Mouse (Mus musculus): ENCODE measurements around the gene Rbp1. TPM values are rescaled to one million over a fixed set of nuclear protein-coding genes. Genes with fewer than 3 reads are reported as not detected.

Rbp1 gene
- 17.1 and 22.2 TPM in 2 replicates for polyA plus RNA-seq (2012; rRNA removed)

DNA sequence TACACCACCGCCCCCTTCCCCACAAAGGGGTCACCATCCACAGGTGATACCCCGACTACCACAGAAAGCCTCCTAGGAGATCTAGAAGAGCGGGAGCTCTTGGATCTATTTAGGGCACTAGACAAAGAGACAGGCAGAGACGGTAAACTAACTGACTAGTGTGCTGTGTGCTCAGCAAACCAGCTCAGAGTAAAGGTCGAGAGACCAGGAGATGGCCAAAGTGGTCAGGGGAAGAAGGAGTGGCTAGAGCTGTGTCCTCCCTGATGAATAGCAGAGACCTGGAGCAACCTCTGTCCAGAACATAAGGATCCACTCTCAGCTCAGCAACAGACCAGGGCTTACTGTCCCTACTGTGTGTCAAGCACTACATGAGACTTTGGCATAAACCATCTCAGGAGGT lies at the start of gene Rbp1:
Rbp1 (plus strand) TSS at position 306 of the 400 bp plus-strand sequence.
- no peak for TF ChIP-seq POLR2A (IDR thresholded peaks at IDR 0.05; ENCODE audit: extremely low read depth, insufficient read depth, low read length)
- TF ChIP-seq CTCF (IDR thresholded peaks at IDR 0.05; ENCODE audit: extremely low read depth, insufficient read depth, low read length): no peak
- Histone ChIP-seq H3K27ac (ENCODE audit: insufficient read depth, low read length) (no peak within 1 kb of the TSS), H3K4me1 (ENCODE audit: control insufficient read depth, insufficient read depth, low read length) (no peaks in the 10 kb centered on the region), H3K4me3 (ENCODE audit: insufficient read depth, low read length) (no peak within 1 kb of the TSS)

GRCm38 (mm10) chr9:98373358-98373757 lies 49.4 kb upstream of the Rbp1 start:
- no peak overlapping the region for H3K27ac ChIP-seq (ENCODE audit: insufficient read depth, low read length)
- peaks cover 2% of the 10 kb centered on the region; the same call in 1 of the 2 replicates for H3K4me1 ChIP-seq (ENCODE audit: control insufficient read depth, insufficient read depth, low read length)
- TF ChIP-seq POLR2A (IDR thresholded peaks at IDR 0.05; ENCODE audit: extremely low read depth, insufficient read depth, low read length) (no peak), CTCF (IDR thresholded peaks at IDR 0.05; ENCODE audit: extremely low read depth, insufficient read depth, low read length) (0 out of 2 replicates have a peak, but pooled peaks have one; percentile 4)
- H3K4me3 ChIP-seq (ENCODE audit: insufficient read depth, low read length): no peak overlapping the region

DNA sequence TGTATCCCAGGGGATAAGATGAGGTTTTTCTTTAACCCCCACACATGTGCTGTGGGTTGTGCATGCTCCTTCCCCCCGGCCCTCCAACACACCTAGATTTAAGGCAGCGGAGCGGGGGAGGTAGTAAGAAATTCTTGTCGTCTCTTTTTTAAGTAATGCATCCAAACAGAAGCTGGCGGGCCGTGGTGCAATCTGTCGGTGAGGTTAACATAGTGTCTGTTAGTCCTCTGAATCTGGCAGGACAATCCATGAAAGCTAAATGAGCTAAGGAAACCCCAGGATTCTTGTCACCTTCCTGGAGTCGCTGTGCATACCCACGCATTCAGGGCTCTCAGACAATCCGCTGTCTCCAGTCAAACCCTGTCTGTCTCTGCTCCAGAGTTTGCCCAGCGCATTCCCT lies 47.9 kb upstream of the Rbp1 start:
- Histone ChIP-seq H3K4me1 (ENCODE audit: control insufficient read depth, insufficient read depth, low read length) (peaks cover 4% of the 10 kb centered on the region), H3K27ac (ENCODE audit: insufficient read depth, low read length) (no peak overlapping the region), H3K4me3 (ENCODE audit: insufficient read depth, low read length) (no peak overlapping the region)
- TF ChIP-seq CTCF (IDR thresholded peaks at IDR 0.05; ENCODE audit: extremely low read depth, insufficient read depth, low read length) (no peak), POLR2A (IDR thresholded peaks at IDR 0.05; ENCODE audit: extremely low read depth, insufficient read depth, low read length) (no peak)

- Histone ChIP-seq H3K4me3 (ENCODE audit: insufficient read depth, low read length) (no peak overlapping the region), H3K27ac (ENCODE audit: insufficient read depth, low read length) (no peak overlapping the region), H3K4me1 (ENCODE audit: control insufficient read depth, insufficient read depth, low read length) (peaks cover 4% of the 10 kb centered on the region)
- TF ChIP-seq CTCF (IDR thresholded peaks at IDR 0.05; ENCODE audit: extremely low read depth, insufficient read depth, low read length) (no peak), POLR2A (IDR thresholded peaks at IDR 0.05; ENCODE audit: extremely low read depth, insufficient read depth, low read length) (no peak)
Measured at GRCm38 (mm10) chr9:98375329-98376170, 47.2 kb upstream of the Rbp1 start.

- Histone ChIP-seq H3K4me3 (ENCODE audit: insufficient read depth, low read length) (no peak overlapping the region), H3K27ac (ENCODE audit: insufficient read depth, low read length) (no peak overlapping the region), H3K4me1 (ENCODE audit: control insufficient read depth, insufficient read depth, low read length) (peaks cover 4% of the 10 kb centered on the region)
- no peak for TF ChIP-seq POLR2A (IDR thresholded peaks at IDR 0.05; ENCODE audit: extremely low read depth, insufficient read depth, low read length)
- TF ChIP-seq CTCF (IDR thresholded peaks at IDR 0.05; ENCODE audit: extremely low read depth, insufficient read depth, low read length): no peak
Measured at GRCm38 (mm10) chr9:98379736-98380135, 43.0 kb upstream of the Rbp1 start.

DNA sequence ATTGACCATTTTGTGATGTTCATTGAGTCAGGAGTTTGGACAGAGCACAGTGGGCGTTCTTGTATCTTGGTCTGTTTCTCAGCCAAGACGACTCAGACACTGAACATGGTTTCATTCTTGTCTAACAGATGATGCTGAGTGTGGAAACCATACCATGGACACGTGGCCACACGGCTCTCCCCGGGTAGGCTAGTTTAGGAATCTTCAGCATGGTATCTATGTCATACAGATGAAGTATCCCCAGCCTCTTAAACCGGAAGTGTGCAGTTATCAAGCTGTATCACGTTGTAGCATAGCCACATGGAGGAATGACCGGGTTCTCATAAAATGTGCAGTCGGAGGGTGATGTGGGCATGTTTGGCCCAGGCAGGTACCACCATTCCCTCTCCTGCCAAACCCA lies 42.2 kb upstream of the Rbp1 start:
- Histone ChIP-seq H3K27ac (ENCODE audit: insufficient read depth, low read length) (no peak overlapping the region), H3K4me1 (ENCODE audit: control insufficient read depth, insufficient read depth, low read length) (peaks cover 4% of the 10 kb centered on the region), H3K4me3 (ENCODE audit: insufficient read depth, low read length) (no peak overlapping the region)
- TF ChIP-seq CTCF (IDR thresholded peaks at IDR 0.05; ENCODE audit: extremely low read depth, insufficient read depth, low read length): no peak
- no peak for TF ChIP-seq POLR2A (IDR thresholded peaks at IDR 0.05; ENCODE audit: extremely low read depth, insufficient read depth, low read length)

- TF ChIP-seq POLR2A (IDR thresholded peaks at IDR 0.05; ENCODE audit: extremely low read depth, insufficient read depth, low read length) (no peak), CTCF (IDR thresholded peaks at IDR 0.05; ENCODE audit: extremely low read depth, insufficient read depth, low read length) (no peak)
- Histone ChIP-seq H3K4me1 (ENCODE audit: control insufficient read depth, insufficient read depth, low read length) (peaks cover 7% of the 10 kb centered on the region), H3K4me3 (ENCODE audit: insufficient read depth, low read length) (no peak overlapping the region), H3K27ac (ENCODE audit: insufficient read depth, low read length) (no peak overlapping the region)
Measured at GRCm38 (mm10) chr9:98387741-98388632, 34.8 kb upstream of the Rbp1 start.

DNA sequence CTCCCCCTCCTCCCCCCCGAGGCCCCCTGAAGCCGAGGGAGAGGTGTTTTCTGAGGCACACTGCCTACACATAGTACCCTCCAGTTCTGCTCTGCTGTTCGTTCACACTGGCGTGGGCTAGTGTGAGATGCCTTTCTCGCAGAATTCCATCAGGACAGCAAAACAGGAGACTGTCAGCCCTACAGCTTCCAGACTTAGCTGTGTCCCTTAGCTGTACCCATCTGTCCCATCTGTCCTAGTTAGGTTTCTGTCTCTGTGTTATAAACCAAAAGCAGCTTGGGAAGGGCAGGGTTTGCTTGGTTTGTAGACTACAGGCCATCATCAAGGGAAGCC lies 34.2 kb upstream of the Rbp1 start:
- Histone ChIP-seq H3K4me3 (ENCODE audit: insufficient read depth, low read length) (no peak overlapping the region), H3K4me1 (ENCODE audit: control insufficient read depth, insufficient read depth, low read length) (peaks cover 7% of the 10 kb centered on the region), H3K27ac (ENCODE audit: insufficient read depth, low read length) (no peak overlapping the region)
- no peak for TF ChIP-seq CTCF (IDR thresholded peaks at IDR 0.05; ENCODE audit: extremely low read depth, insufficient read depth, low read length)
- TF ChIP-seq POLR2A (IDR thresholded peaks at IDR 0.05; ENCODE audit: extremely low read depth, insufficient read depth, low read length): no peak

- Histone ChIP-seq H3K27ac (ENCODE audit: insufficient read depth, low read length) (no peak overlapping the region), H3K4me1 (ENCODE audit: control insufficient read depth, insufficient read depth, low read length) (0 out of 2 replicates have a peak, but pooled peaks cover 2% of the 10 kb centered on the region), H3K4me3 (ENCODE audit: insufficient read depth, low read length) (no peak overlapping the region)
- TF ChIP-seq CTCF (IDR thresholded peaks at IDR 0.05; ENCODE audit: extremely low read depth, insufficient read depth, low read length) (no peak), POLR2A (IDR thresholded peaks at IDR 0.05; ENCODE audit: extremely low read depth, insufficient read depth, low read length) (no peak)
Measured at GRCm38 (mm10) chr9:98393496-98393895, 29.3 kb upstream of the Rbp1 start.

Measured in cortical plate, adult 2 months (tissue).